In genomic region chr16:18498558-18498990, GRCm38 (mm10) we compare ENCODE assay signal across 8 mouse cellular contexts. TPM values are rescaled to one million over a fixed set of nuclear protein-coding genes. Genes with fewer than 3 reads are reported as not detected.
DNase-seq lines count a peak whose midpoint lies in the region; ATAC-seq lines count a peak whose summit lies in the region.

Gene Gnb1l, plus strand, starts transcription at chr16:18498713.
Gene Rtl10, plus strand, starts transcription at chr16:18498901.

- H3K27me3 ChIP-seq in hindbrain, embryonic 16.5 days (replicated peaks; ENCODE audit: control insufficient read depth, insufficient read depth, low read length), result no peaks in the 10 kb centered on the region

- H3K4me2 ChIP-seq in hindbrain, embryonic 16.5 days (ENCODE audit: low read length), result peak within 1 kb of the TSS; percentile 90

- DNase-seq in T-cell, adult 2 months (ENCODE audit: low spot score), result peak; percentile 93
- DNase-seq in cerebellum, postnatal 36 days, result peak; percentile 95 to 97
- peak; percentile 93 for DNase-seq in gastrocnemius, adult 18-20 months (ENCODE audit: low spot score)
- peak; percentile 95 to 96 for DNase-seq in left cerebral cortex, adult 18-20 months (ENCODE audit: low spot score in 2 of 2)
- peak; percentile 96 for DNase-seq in right cerebral cortex, adult 18-20 months
- DNase-seq in urinary bladder, postnatal 10 days (ENCODE audit: low spot score), result peak; percentile 82

- peak within 1 kb of the TSS; percentile 90 for H3K4me3 ChIP-seq in hindbrain, embryonic 16.5 days (ENCODE audit: low read length)
- H3K4me3 ChIP-seq in macrophage (ENCODE audit: inconsistent target), result peak within 1 kb of the TSS; percentile 85

- H3K79me2 ChIP-seq in macrophage (ENCODE audit: inconsistent target), result no peaks in the 10 kb centered on the region

- peaks cover 17% of the 10 kb centered on the region for H3K4me1 ChIP-seq in hindbrain, embryonic 16.5 days (ENCODE audit: control insufficient read depth, insufficient read depth, low read depth, low read length)

- H3K27ac ChIP-seq in hindbrain, embryonic 16.5 days (ENCODE audit: low read depth, low read length), result peak within 1 kb of the TSS; percentile 93
- H3K27ac ChIP-seq in macrophage, result peak within 1 kb of the TSS; percentile 62

- peak; percentile 99 for ATAC-seq in hindbrain, embryonic 16.5 days

- H3K9me3 ChIP-seq in hindbrain, embryonic 16.5 days (ENCODE audit: control insufficient read depth, low read length), result no peaks in the 10 kb centered on the region

- under 1% methylated on average over 28 of the region's 51 CpGs for WGBS in hindbrain, embryonic 16.5 days
- 0% methylated on average over 44 of the region's 51 CpGs for WGBS in macrophage (ENCODE audit: missing documents)

- H3K9ac ChIP-seq in hindbrain, embryonic 16.5 days (ENCODE audit: low read depth, low read length), result peak within 1 kb of the TSS; percentile 94

- H3K36me3 ChIP-seq in hindbrain, embryonic 16.5 days (ENCODE audit: control insufficient read depth, insufficient read depth, low read length), result peaks cover 12% of the 10 kb centered on the region
- no peaks in the 10 kb centered on the region for H3K36me3 ChIP-seq in macrophage (ENCODE audit: inconsistent target)

RNA-seq across cellular contexts. Expression of gene Gnb1l, which starts in this region (rescaled TPM):
- total RNA-seq in gastrocnemius, adult 18-20 months (2021), result 1 to 10 TPM; 3.2 to 5.0 TPM
- polyA plus RNA-seq in hindbrain, embryonic 16.5 days (2015; fragmentation: Nextera tagmentation; extraction: Ambion mirVana), result 16.4 and 19.3 TPM in 2 replicates
- total RNA-seq in left cerebral cortex, adult 18-20 months (2021), result 1 to 10 TPM; 6.2 to 7.1 TPM
- total RNA-seq in macrophage (2018; cell fraction: chromatin; rRNA removed), result 1 to 10 TPM in 21 of 26 experiments, under 1 TPM in 2, not detected in 3; 0.62 to 4.9 (median 1.9) TPM
- total RNA-seq in macrophage (2018; cell fraction: cytosol; rRNA removed), result 1 to 10 TPM in 25 of 26 experiments, under 1 TPM in 1; 0.98 to 2.6 (median 1.7) TPM
- total RNA-seq in macrophage (2018; cell fraction: nucleus; rRNA removed), result 1 to 10 TPM in 17 of 26 experiments, under 1 TPM in 7, not detected in 2; 0.48 to 6.5 (median 1.5) TPM
- polyA plus RNA-seq in macrophage (2018), result 0.89 to 4.1 TPM (median 1.3 TPM) in 3 replicates

RNA-seq across cellular contexts. Expression of gene Rtl10, which starts in this region (rescaled TPM):
- 1 to 10 TPM; 3.0 to 3.2 TPM for total RNA-seq in gastrocnemius, adult 18-20 months (2021)
- 3.2 and 3.6 TPM in 2 replicates for polyA plus RNA-seq in hindbrain, embryonic 16.5 days (2015; fragmentation: Nextera tagmentation; extraction: Ambion mirVana)
- total RNA-seq in left cerebral cortex, adult 18-20 months (2021), result 1 to 10 TPM; 6.4 to 9.7 TPM
- 1 to 10 TPM in 21 of 26 experiments, not detected in 5; 1.2 to 5.7 (median 1.9) TPM for total RNA-seq in macrophage (2018; cell fraction: chromatin; rRNA removed)
- 1 to 10 TPM in 13 of 26 experiments, under 1 TPM in 11, not detected in 2; 0.24 to 2.0 (median 1.2) TPM for total RNA-seq in macrophage (2018; cell fraction: cytosol; rRNA removed)
- 1 to 10 TPM in 18 of 26 experiments, under 1 TPM in 3, not detected in 5; 0.80 to 7.8 (median 1.9) TPM for total RNA-seq in macrophage (2018; cell fraction: nucleus; rRNA removed)
- polyA plus RNA-seq in macrophage (2018), result 1.5 TPM in 1 of 3 replicates, not detected in the others

Comparison
In these comparisons a context has a peak if more than half of its experiments do, and no peak if none do; other contexts are left out.
1. Peak in every context shown above with its lines: DNase-seq, ATAC-seq, H3K4me3 ChIP-seq and H3K27ac ChIP-seq.